8 mouse cellular contexts compared by ENCODE assay signal in genomic region chr15:3270646-3271077, GRCm38 (mm10). TPM values are rescaled to one million over a fixed set of nuclear protein-coding genes. Genes with fewer than 3 reads are reported as not detected.
DNase-seq lines count a peak whose midpoint lies in the region; ATAC-seq lines count a peak whose summit lies in the region.

No protein-coding gene starts in this region.

- peak; percentile 73 for DNase-seq in ZHBTc4 (ENCODE audit: low read depth, low spot score)
- DNase-seq in cerebellum, postnatal 25 days = peak; percentile 19 to 35
- DNase-seq in gastrocnemius, adult 18-20 months (ENCODE audit: low spot score) = peak; percentile 90
- peak; percentile 30 for DNase-seq in left cerebral cortex, adult 11 months (ENCODE audit: low spot score)
- peak; percentile 44 to 45 for DNase-seq in right cerebral cortex, postnatal 10 days (ENCODE audit: low spot score in 2 of 2)
- peak; percentile 70 to 76 for DNase-seq in urinary bladder, postnatal 4 days (ENCODE audit: low spot score in 2 of 2)

- no peaks in the 10 kb centered on the region for H3K36me3 ChIP-seq in hindbrain, embryonic 15.5 days
- H3K36me3 ChIP-seq in macrophage (ENCODE audit: inconsistent target) = peaks cover 2% of the 10 kb centered on the region; the same call in 1 of the 2 replicates

- H3K4me2 ChIP-seq in hindbrain, embryonic 15.5 days = peak overlapping the region; percentile 47

- 1% methylated on average over 12 of the region's 12 CpGs for WGBS in hindbrain, embryonic 15.5 days
- WGBS in macrophage (ENCODE audit: missing documents) = 0% methylated on average over 12 of the region's 12 CpGs

- no peaks in the 10 kb centered on the region for H3K9me3 ChIP-seq in hindbrain, embryonic 15.5 days

- peak; percentile 65 for ATAC-seq in hindbrain, embryonic 15.5 days (ENCODE audit: low FRiP score, low read depth)

- H3K27me3 ChIP-seq in hindbrain, embryonic 15.5 days = no peaks in the 10 kb centered on the region

- peaks cover 49% of the 10 kb centered on the region for H3K79me2 ChIP-seq in macrophage (ENCODE audit: inconsistent target)

- no peak overlapping the region for H3K9ac ChIP-seq in hindbrain, embryonic 15.5 days

- peaks cover 5% of the 10 kb centered on the region; the same call in 1 of the 2 replicates for H3K4me1 ChIP-seq in hindbrain, embryonic 15.5 days (replicated peaks)

- peak overlapping the region; percentile 25 for H3K4me3 ChIP-seq in hindbrain, embryonic 15.5 days
- peak overlapping the region; percentile 89 for H3K4me3 ChIP-seq in macrophage (ENCODE audit: inconsistent target)

- peak overlapping the region; percentile 52 for H3K27ac ChIP-seq in hindbrain, embryonic 15.5 days (replicated peaks)
- H3K27ac ChIP-seq in macrophage = peak overlapping the region; percentile 99

RNA-seq across cellular contexts. Expression of gene Selenop, which starts 2.3 kb away (rescaled TPM):
- total RNA-seq in gastrocnemius, adult 18-20 months (2021) = 100 to 1,000 TPM; 135 to 147 TPM
- 130 and 142 TPM in 2 replicates for polyA plus RNA-seq in hindbrain, embryonic 15.5 days (2015; fragmentation: Nextera tagmentation; extraction: Ambion mirVana)
- 1,000 to 10,000 TPM in 1 of 26 experiments, 100 to 1,000 TPM in 10, 10 to 100 TPM in 15; 23.8 to 1,148 (median 94.1) TPM for total RNA-seq in macrophage (2018; cell fraction: chromatin; rRNA removed)
- over 10,000 TPM in 10 of 26 experiments, 1,000 to 10,000 TPM in 16; 1,265 to 11,944 (median 5,711) TPM for total RNA-seq in macrophage (2018; cell fraction: cytosol; rRNA removed)
- 1,000 to 10,000 TPM in 14 of 26 experiments, 100 to 1,000 TPM in 12; 298 to 6,070 (median 1,195) TPM for total RNA-seq in macrophage (2018; cell fraction: nucleus; rRNA removed)
- 3,955 to 15,839 TPM (median 14,226 TPM) in 3 replicates for polyA plus RNA-seq in macrophage (2018)

RNA-seq across cellular contexts. Expression of gene Ccdc152, which starts 32.7 kb away (rescaled TPM):
- not detected for total RNA-seq in gastrocnemius, adult 18-20 months (2021)
- polyA plus RNA-seq in hindbrain, embryonic 15.5 days (2015; fragmentation: Nextera tagmentation; extraction: Ambion mirVana) = not detected in 2 replicates
- total RNA-seq in macrophage (2018; cell fraction: chromatin; rRNA removed) = not detected
- total RNA-seq in macrophage (2018; cell fraction: cytosol; rRNA removed) = 1 to 10 TPM in 12 of 26 experiments, under 1 TPM in 14; 0.11 to 5.3 (median 0.90) TPM
- under 1 TPM in 4 of 26 experiments, not detected in 22; 0.40 to 0.85 (median 0.63) TPM for total RNA-seq in macrophage (2018; cell fraction: nucleus; rRNA removed)
- 1.4 to 22.5 TPM in 2 of 3 replicates, not detected in the other for polyA plus RNA-seq in macrophage (2018)

Comparison
In these comparisons a context has a peak if more than half of its experiments do, and no peak if none do; other contexts are left out.
1. Peak in every context shown above with its lines: DNase-seq, ATAC-seq, H3K4me3 ChIP-seq and H3K27ac ChIP-seq.
2. DNase-seq: peak in every context shown above with its lines; median percentile 90 in gastrocnemius, adult 18-20 months; 73 in ZHBTc4; 73 in urinary bladder, postnatal 4 days; 44 in right cerebral cortex, postnatal 10 days; 30 in left cerebral cortex, adult 11 months; 27 in cerebellum, postnatal 25 days.
3. RNA of gene Selenop, which starts 2.3 kb away (polyA plus RNA-seq): 3,955 to 15,839 TPM in macrophage; 130 to 142 TPM in hindbrain, embryonic 15.5 days; every median in the first group is over 10 times any median in the second.